27 mouse cellular contexts compared by ENCODE assay signal in genomic region chr10:117026176-117026575, GRCm38 (mm10). TPM values are rescaled to one million over a fixed set of nuclear protein-coding genes. Genes with fewer than 3 reads are reported as not detected.
A peak's percentile ranks its signal among the peaks of the same experiment; 100 is the strongest.
DNase-seq lines count a peak whose midpoint lies in the region; ATAC-seq and TF ChIP-seq lines count a peak whose summit lies in the region.
"Had no signal": no experiment of that assay in that cellular context is flagged by ENCODE, and none has a peak within 500 bp of the region (broad histone marks: within the 10 kb centered on the region; RNA-seq: fewer than 3 reads in every experiment).

No protein-coding gene starts in this region.

- TF ChIP-seq POLR2A in kidney, adult 2 months (IDR thresholded peaks at IDR 0.05; ENCODE audit: low read depth, low read length), result no peak
- no peak for TF ChIP-seq POLR2A in myocyte (IDR thresholded peaks at IDR 0.05; ENCODE audit: insufficient read length, low read depth)

- H3K27me3 ChIP-seq in kidney, adult 2 months (replicated peaks; ENCODE audit: control insufficient read depth, insufficient read depth, low read length), result no peaks in the 10 kb centered on the region
- H3K27me3 ChIP-seq in myocyte (ENCODE audit: control insufficient read depth, insufficient read depth, insufficient read length), result no peaks in the 10 kb centered on the region
- no peaks in the 10 kb centered on the region for H3K27me3 ChIP-seq in hindbrain, embryonic 14.5 days (ENCODE audit: control insufficient read depth, insufficient read depth, low read length)
- peaks cover 11% of the 10 kb centered on the region; the same call in 1 of the 2 replicates for H3K27me3 ChIP-seq in midbrain, embryonic 13.5 days
- H3K27me3 ChIP-seq: heart, embryonic 13.5 days had no signal

- DNase-seq in kidney, adult 2 months, result peak; percentile 41
- DNase-seq in kidney, adult 18-20 months, result no peak
- peak; percentile 23 for DNase-seq in MEL-GATA-1-ER (ENCODE audit: extremely low read depth, low read depth)
- no peak for DNase-seq in hindbrain, embryonic 14.5 days (ENCODE audit: low spot score)
- DNase-seq in heart, adult 9 months (ENCODE audit: low spot score in 2 of 2), result no peak
- DNase-seq: adrenal gland, postnatal 10 days; B cell, adult 2 months; cerebellum, postnatal 14 days; gastrocnemius, postnatal 14 days; heart, postnatal 36 days had no signal

- WGBS in kidney, adult 2 months, result 67% methylated on average over 8 of the region's 8 CpGs
- WGBS in hindbrain, embryonic 14.5 days, result 78% methylated on average over 8 of the region's 8 CpGs
- 81% methylated on average over 8 of the region's 8 CpGs for WGBS in midbrain, embryonic 13.5 days

- peak; percentile 37; the same call in 1 of the 2 replicates for ATAC-seq in granulocyte monocyte progenitor cell, adult 5-6 weeks (replicated peaks; ENCODE audit: poor library complexity, severe bottlenecking)
- no peak for ATAC-seq in hindbrain, embryonic 14.5 days (ENCODE audit: low FRiP score)
- ATAC-seq in midbrain, embryonic 13.5 days, result no peak
- ATAC-seq: forebrain, embryonic 15.5 days; hindbrain, embryonic 16.5 days; inflammation-experienced regulatory T-cells, adult 6 months had no signal

- no peaks in the 10 kb centered on the region for H3K36me3 ChIP-seq in kidney, adult 2 months (ENCODE audit: control insufficient read depth, insufficient read depth, low read length)
- no peaks in the 10 kb centered on the region for H3K36me3 ChIP-seq in myocyte (ENCODE audit: control insufficient read depth, insufficient read depth)
- no peaks in the 10 kb centered on the region for H3K36me3 ChIP-seq in hindbrain, embryonic 14.5 days (replicated peaks; ENCODE audit: control insufficient read depth, insufficient read depth)
- H3K36me3 ChIP-seq in midbrain, embryonic 13.5 days, result no peaks in the 10 kb centered on the region
- H3K36me3 ChIP-seq: embryonic facial prominence, embryonic 12.5 days; forebrain, embryonic 15.5 days; heart, embryonic 13.5 days had no signal

- H3K4me1 ChIP-seq in kidney, adult 2 months (ENCODE audit: control insufficient read depth, insufficient read depth, low read length), result no peaks in the 10 kb centered on the region
- H3K4me1 ChIP-seq in hindbrain, embryonic 14.5 days (replicated peaks; ENCODE audit: control insufficient read depth, insufficient read depth, low read length), result peaks cover under 1% of the 10 kb centered on the region; the same call in 1 of the 2 replicates
- H3K4me1 ChIP-seq in midbrain, embryonic 13.5 days (replicated peaks), result peaks cover 4% of the 10 kb centered on the region
- H3K4me1 ChIP-seq: forebrain, embryonic 15.5 days had no signal

- H3K9me3 ChIP-seq in hindbrain, embryonic 14.5 days (ENCODE audit: control insufficient read depth, low read length), result no peaks in the 10 kb centered on the region
- no peaks in the 10 kb centered on the region for H3K9me3 ChIP-seq in midbrain, embryonic 13.5 days
- H3K9me3 ChIP-seq: embryonic facial prominence, embryonic 12.5 days; forebrain, embryonic 15.5 days; heart, embryonic 13.5 days had no signal

- peak overlapping the region; percentile 66 for H3K4me2 ChIP-seq in myocyte (ENCODE audit: low read depth)
- no peak overlapping the region for H3K4me2 ChIP-seq in hindbrain, embryonic 14.5 days (replicated peaks)
- no peak overlapping the region for H3K4me2 ChIP-seq in midbrain, embryonic 13.5 days (replicated peaks)
- H3K4me2 ChIP-seq: embryonic facial prominence, embryonic 12.5 days; forebrain, embryonic 15.5 days; heart, embryonic 13.5 days had no signal

- no peak overlapping the region for H3K9ac ChIP-seq in hindbrain, embryonic 14.5 days
- H3K9ac ChIP-seq in midbrain, embryonic 13.5 days (replicated peaks), result no peak overlapping the region
- H3K9ac ChIP-seq: embryonic facial prominence, embryonic 12.5 days; forebrain, embryonic 15.5 days; heart, embryonic 13.5 days had no signal

- TF ChIP-seq CTCF in kidney, adult 2 months (conservative IDR thresholded peaks at IDR 0.05; ENCODE audit: insufficient read depth, insufficient read length, low read depth, low read length), result no peak

- no peaks in the 10 kb centered on the region for H3K79me2 ChIP-seq in myocyte (ENCODE audit: control insufficient read depth, insufficient read depth)

- H3K4me3 ChIP-seq in kidney, adult 2 months (ENCODE audit: insufficient read depth, low read depth, low read length), result no peak overlapping the region
- no peak overlapping the region for H3K4me3 ChIP-seq in myocyte
- no peak overlapping the region for H3K4me3 ChIP-seq in hindbrain, embryonic 14.5 days (replicated peaks; ENCODE audit: low read length)
- no peak overlapping the region for H3K4me3 ChIP-seq in midbrain, embryonic 13.5 days (replicated peaks)
- H3K4me3 ChIP-seq: embryonic facial prominence, embryonic 12.5 days; forebrain, embryonic 15.5 days; heart, embryonic 13.5 days had no signal

- H3ac ChIP-seq in myocyte (ENCODE audit: control insufficient read depth, insufficient read length), result no peak overlapping the region

- no peak overlapping the region for H3K27ac ChIP-seq in kidney, adult 2 months (ENCODE audit: insufficient read depth, low read depth, low read length)
- no peak overlapping the region for H3K27ac ChIP-seq in hindbrain, embryonic 14.5 days
- no peak overlapping the region for H3K27ac ChIP-seq in midbrain, embryonic 13.5 days
- H3K27ac ChIP-seq: embryonic facial prominence, embryonic 12.5 days; forebrain, embryonic 15.5 days; heart, embryonic 13.5 days had no signal

TF ChIP-seq in myocyte, 11 proteins besides CTCF, POLR2A, EP300 and RAD21:
- no peak for TF ChIP-seq TCF3 (IDR thresholded peaks at IDR 0.05; ENCODE audit: insufficient read length, low read depth)
- TF ChIP-seq POLR2AphosphoS2 (IDR thresholded peaks at IDR 0.05; ENCODE audit: insufficient read length, low read depth), result no peak
- TF ChIP-seq MYOD1 (IDR thresholded peaks at IDR 0.05; ENCODE audit: control insufficient read depth in 1 of 3, insufficient read length in 2 of 3, low read depth in 2 of 3), result no peak
- TF ChIP-seq REST (IDR thresholded peaks at IDR 0.05; ENCODE audit: insufficient read depth, insufficient read length), result no peak
- TF ChIP-seq CEBPB (IDR thresholded peaks at IDR 0.05; ENCODE audit: insufficient read depth, poor library complexity, severe bottlenecking), result no peak
- TF ChIP-seq SRF (IDR thresholded peaks at IDR 0.05; ENCODE audit: control insufficient read depth, insufficient read length, low read depth), result no peak
- no peak for TF ChIP-seq TCF12 (IDR thresholded peaks at IDR 0.05; ENCODE audit: insufficient read depth, poor library complexity, severe bottlenecking)
- no peak for TF ChIP-seq MYOG (IDR thresholded peaks at IDR 0.05; ENCODE audit: control insufficient read depth in 1 of 3, insufficient read depth in 1 of 3, insufficient read length in 2 of 3, low read depth in 2 of 3)
- no peak for TF ChIP-seq MAX (IDR thresholded peaks at IDR 0.05; ENCODE audit: low read depth)
- TF ChIP-seq USF1 (IDR thresholded peaks at IDR 0.05; ENCODE audit: low read depth), result no peak
- no peak for TF ChIP-seq E2F4 (IDR thresholded peaks at IDR 0.05; ENCODE audit: insufficient read depth)

RNA-seq across cellular contexts. Expression of gene Lrrc10, which starts 19.0 kb away (rescaled TPM):
- polyA plus RNA-seq in kidney, adult 2 months (2012; rRNA removed), result 0.13 TPM in 1 of 2 replicates, not detected in the other
- total RNA-seq in granulocyte monocyte progenitor cell, adult 5-6 weeks (2014; fragmentation: Nextera tagmentation), result not detected in 2 replicates
- total RNA-seq in granulocyte monocyte progenitor cell, adult 5-6 weeks (2017), result not detected in 2 replicates
- polyA plus RNA-seq in myocyte (2012; fragmentation: generic; extraction: Trizol), result not detected
- not detected in 2 replicates for polyA plus RNA-seq in hindbrain, embryonic 14.5 days (2014; fragmentation: Nextera tagmentation; extraction: Ambion mirVana)
- polyA plus RNA-seq in midbrain, embryonic 13.5 days (2015; fragmentation: Nextera tagmentation; extraction: Ambion mirVana), result not detected in 2 replicates
- total RNA-seq: adrenal gland, postnatal 10 days; gastrocnemius, postnatal 14 days; MEL had no signal
- polyA plus RNA-seq: embryonic facial prominence, embryonic 12.5 days; forebrain, embryonic 11.5 days; forebrain, embryonic 15.5 days; frontal cortex, adult 2 months; hindbrain, embryonic 16.5 days; inflammation-experienced regulatory T-cells, adult 6 months had no signal

RNA-seq across cellular contexts. Expression of gene Cct2, which starts 37.4 kb away (rescaled TPM):
- 67.1 and 84.6 TPM in 2 replicates for polyA plus RNA-seq in kidney, adult 2 months (2012; rRNA removed)
- total RNA-seq in granulocyte monocyte progenitor cell, adult 5-6 weeks (2014; fragmentation: Nextera tagmentation), result 387 and 450 TPM in 2 replicates
- total RNA-seq in granulocyte monocyte progenitor cell, adult 5-6 weeks (2017), result 517 and 619 TPM in 2 replicates
- polyA plus RNA-seq in myocyte (2012; fragmentation: generic; extraction: Trizol), result 384 TPM
- polyA plus RNA-seq in hindbrain, embryonic 14.5 days (2014; fragmentation: Nextera tagmentation; extraction: Ambion mirVana), result 281 and 288 TPM in 2 replicates
- polyA plus RNA-seq in midbrain, embryonic 13.5 days (2015; fragmentation: Nextera tagmentation; extraction: Ambion mirVana), result 280 and 281 TPM in 2 replicates

RNA-seq across cellular contexts. Expression of gene Best3, which starts 40.1 kb away (rescaled TPM):
- polyA plus RNA-seq in kidney, adult 2 months (2012; rRNA removed), result 0.97 and 1.1 TPM in 2 replicates
- total RNA-seq in granulocyte monocyte progenitor cell, adult 5-6 weeks (2014; fragmentation: Nextera tagmentation), result not detected in 2 replicates
- total RNA-seq in granulocyte monocyte progenitor cell, adult 5-6 weeks (2017), result not detected in 2 replicates
- 1.4 TPM for polyA plus RNA-seq in myocyte (2012; fragmentation: generic; extraction: Trizol)
- 0.09 and 0.26 TPM in 2 replicates for polyA plus RNA-seq in hindbrain, embryonic 14.5 days (2014; fragmentation: Nextera tagmentation; extraction: Ambion mirVana)
- polyA plus RNA-seq in midbrain, embryonic 13.5 days (2015; fragmentation: Nextera tagmentation; extraction: Ambion mirVana), result 0.09 and 0.15 TPM in 2 replicates
- total RNA-seq: MEL had no signal
- polyA plus RNA-seq: inflammation-experienced regulatory T-cells, adult 6 months had no signal

RNA-seq across cellular contexts. Expression of gene Gm10271, which starts 53.8 kb away (rescaled TPM):
- polyA plus RNA-seq in kidney, adult 2 months (2012; rRNA removed), result not detected in 2 replicates
- total RNA-seq in granulocyte monocyte progenitor cell, adult 5-6 weeks (2014; fragmentation: Nextera tagmentation), result not detected in 2 replicates
- not detected in 2 replicates for total RNA-seq in granulocyte monocyte progenitor cell, adult 5-6 weeks (2017)
- polyA plus RNA-seq in myocyte (2012; fragmentation: generic; extraction: Trizol), result not detected
- not detected in 2 replicates for polyA plus RNA-seq in hindbrain, embryonic 14.5 days (2014; fragmentation: Nextera tagmentation; extraction: Ambion mirVana)
- polyA plus RNA-seq in midbrain, embryonic 13.5 days (2015; fragmentation: Nextera tagmentation; extraction: Ambion mirVana), result not detected in 2 replicates
- total RNA-seq: adrenal gland, postnatal 10 days; gastrocnemius, adult 18-20 months; gastrocnemius, postnatal 14 days; heart, adult 8-10 months; heart, postnatal 36 days; MEL had no signal
- polyA plus RNA-seq: cortical plate, adult 2 months; embryonic facial prominence, embryonic 12.5 days; forebrain, embryonic 11.5 days; forebrain, embryonic 15.5 days; frontal cortex, adult 2 months; gonadal fat pad, adult 2 months; heart, embryonic 13.5 days; heart, postnatal 0 days; hindbrain, embryonic 11.5 days; hindbrain, embryonic 16.5 days; inflammation-experienced regulatory T-cells, adult 6 months had no signal

Comparison
In these comparisons a context has a peak if more than half of its experiments do, and no peak if none do; other contexts are left out.
1. DNase-seq: peak in kidney, adult 2 months (single experiment) and MEL-GATA-1-ER (single experiment); none in kidney, adult 18-20 months (single experiment), hindbrain, embryonic 14.5 days (single experiment) and heart, adult 9 months (0 of 2).